Mouse (Mus musculus) intestine, embryonic 16.5 days (tissue): ENCODE measurements at regions not wholly inside any gene's neighbourhood (a gene's known extent, or its start where the extent isn't known, plus 50 kb on each side); places are given as distances from the start of the nearest gene placed in this dataset.

Source experiments
- ATAC-seq: fragments of 200-750 bp; cut with Nextera tagmentation; 2 replicates; pipeline ENCODE4 v1.8.0; 2017; ENCODE audit warnings: moderate TSS enrichment, moderate library complexity
- H3K27ac ChIP-seq: fragments of 300-500 bp; sonication (generic); 2 replicates; pipeline ENCODE4 v1.5.1; 2014; ENCODE audit warnings: mild to moderate bottlenecking, low read length
- H3K27me3 ChIP-seq: fragments of 300-500 bp; sonication (generic); replicated peaks from 2 replicates; pipeline ENCODE4 v1.6.1; 2014; ENCODE audit warnings: low read length, control low read depth, mixed read lengths; ENCODE audit not compliant: control insufficient read depth, insufficient read depth
- H3K36me3 ChIP-seq: fragments of 300-500 bp; sonication (generic); 2 replicates; pipeline ENCODE4 v1.6.1; 2014; ENCODE audit warnings: low read length, control low read depth; ENCODE audit not compliant: control insufficient read depth, insufficient read depth
- H3K4me1 ChIP-seq: fragments of 300-500 bp; sonication (generic); 2 replicates; pipeline ENCODE4 v1.6.1; 2014; ENCODE audit warnings: low read length, control low read depth, mixed read lengths; ENCODE audit not compliant: control insufficient read depth, insufficient read depth
- H3K4me2 ChIP-seq: fragments of 300-500 bp; sonication (generic); 2 replicates; pipeline ENCODE4 v1.6.1; 2014; ENCODE audit warnings: low read depth, low read length, control low read depth
- H3K4me3 ChIP-seq: fragments of 300-500 bp; sonication (generic); 2 replicates; pipeline ENCODE4 v1.5.1; 2014; ENCODE audit warnings: mild to moderate bottlenecking, low read length
- H3K9ac ChIP-seq: fragments of 300-500 bp; sonication (generic); 2 replicates; pipeline ENCODE4 v1.6.1; 2014; ENCODE audit warnings: low read depth, low read length
- H3K9me3 ChIP-seq: fragments of 300-500 bp; sonication (generic); 2 replicates; pipeline ENCODE4 v1.6.1; 2016; ENCODE audit warnings: low read length, control low read depth; ENCODE audit not compliant: control insufficient read depth
- WGBS: fragments of 180-500 bp; shearing (Covaris S2); extraction: QIAGEN DNeasy Blood & Tissue Kit; methylation state at CpG from one replicate; pipeline ENCODE4 v1.1.7; 2014; 5-methylcytosine and 5-hydroxymethylcytosine counted together

GRCm38 (mm10) chr7:136383296-136383695 lies 511.1 kb upstream of the Mgmt start:
- Histone ChIP-seq H3K4me2 (no peak overlapping the region), H3K9me3 (no peaks in the 10 kb centered on the region), H3K36me3 (no peaks in the 10 kb centered on the region), H3K9ac (no peak overlapping the region), H3K4me1 (no peaks in the 10 kb centered on the region), H3K4me3 (no peak overlapping the region), H3K27me3 (no peaks in the 10 kb centered on the region), H3K27ac (no peak overlapping the region)
- ATAC-seq = no peak
- 82% methylated on average over 2 of the region's 2 CpGs for WGBS

GRCm38 (mm10) chr7:136387736-136388135 lies 506.7 kb upstream of the Mgmt start:
- Histone ChIP-seq H3K4me2 (no peak overlapping the region), H3K4me1 (0 out of 2 replicates have a peak, but pooled peaks cover 4% of the 10 kb centered on the region), H3K9me3 (no peaks in the 10 kb centered on the region), H3K27me3 (no peaks in the 10 kb centered on the region), H3K36me3 (no peaks in the 10 kb centered on the region), H3K4me3 (no peak overlapping the region), H3K27ac (no peak overlapping the region), H3K9ac (no peak overlapping the region)
- no peak for ATAC-seq
- WGBS = 89% methylated on average over 4 of the region's 4 CpGs

- Histone ChIP-seq H3K4me2 (no peak overlapping the region), H3K9me3 (no peaks in the 10 kb centered on the region), H3K27ac (no peak overlapping the region), H3K36me3 (no peaks in the 10 kb centered on the region), H3K27me3 (no peaks in the 10 kb centered on the region), H3K4me1 (0 out of 2 replicates have a peak, but pooled peaks cover 4% of the 10 kb centered on the region), H3K4me3 (no peak overlapping the region), H3K9ac (no peak overlapping the region)
- 35% methylated on average over 8 of the region's 8 CpGs for WGBS
- no peak for ATAC-seq
Observed at GRCm38 (mm10) chr7:136390066-136390465, 504.3 kb upstream of the Mgmt start.

- no peak overlapping the region for H3K9ac ChIP-seq
- H3K27me3 ChIP-seq = no peaks in the 10 kb centered on the region
- no peak for ATAC-seq
- H3K4me3 ChIP-seq = no peak overlapping the region
- no peak overlapping the region for H3K27ac ChIP-seq
- H3K9me3 ChIP-seq = no peaks in the 10 kb centered on the region
- H3K36me3 ChIP-seq = no peaks in the 10 kb centered on the region
- H3K4me1 ChIP-seq = 0 out of 2 replicates have a peak, but pooled peaks cover 4% of the 10 kb centered on the region
- H3K4me2 ChIP-seq = no peak overlapping the region
- 86% methylated on average over 6 of the region's 6 CpGs for WGBS
Observed at GRCm38 (mm10) chr7:136393454-136393853, 501.0 kb upstream of the Mgmt start.

GRCm38 (mm10) chr7:136395838-136396237 lies 498.6 kb upstream of the Mgmt start:
- Histone ChIP-seq H3K9me3 (no peaks in the 10 kb centered on the region), H3K4me2 (no peak overlapping the region), H3K4me3 (no peak overlapping the region), H3K9ac (no peak overlapping the region), H3K27me3 (no peaks in the 10 kb centered on the region), H3K36me3 (no peaks in the 10 kb centered on the region), H3K27ac (no peak overlapping the region), H3K4me1 (no peaks in the 10 kb centered on the region)
- ATAC-seq = no peak
- 64% methylated on average over 2 of the region's 2 CpGs for WGBS

GRCm38 (mm10) chr7:136397101-136397500 lies 497.3 kb upstream of the Mgmt start:
- H3K4me1 ChIP-seq = no peaks in the 10 kb centered on the region
- WGBS = 87% methylated on average over 4 of the region's 4 CpGs
- H3K4me3 ChIP-seq = no peak overlapping the region
- H3K9ac ChIP-seq = no peak overlapping the region
- H3K4me2 ChIP-seq = no peak overlapping the region
- no peaks in the 10 kb centered on the region for H3K27me3 ChIP-seq
- H3K27ac ChIP-seq = no peak overlapping the region
- no peak for ATAC-seq
- no peaks in the 10 kb centered on the region for H3K36me3 ChIP-seq
- H3K9me3 ChIP-seq = no peaks in the 10 kb centered on the region

- Histone ChIP-seq H3K4me1 (no peaks in the 10 kb centered on the region), H3K9ac (no peak overlapping the region), H3K27ac (no peak overlapping the region), H3K27me3 (no peaks in the 10 kb centered on the region), H3K4me3 (no peak overlapping the region), H3K9me3 (no peaks in the 10 kb centered on the region), H3K4me2 (no peak overlapping the region), H3K36me3 (no peaks in the 10 kb centered on the region)
- no peak for ATAC-seq
- WGBS = 83% methylated on average over 8 of the region's 8 CpGs
Observed at GRCm38 (mm10) chr7:136402688-136403597, 491.5 kb upstream of the Mgmt start.

- no peak overlapping the region for H3K4me3 ChIP-seq
- 63% methylated on average over 8 of the region's 8 CpGs for WGBS
- ATAC-seq = no peak
- H3K27me3 ChIP-seq = no peaks in the 10 kb centered on the region
- no peaks in the 10 kb centered on the region for H3K4me1 ChIP-seq
- H3K36me3 ChIP-seq = no peaks in the 10 kb centered on the region
- H3K9me3 ChIP-seq = no peaks in the 10 kb centered on the region
- no peak overlapping the region for H3K4me2 ChIP-seq
- no peak overlapping the region for H3K27ac ChIP-seq
- H3K9ac ChIP-seq = no peak overlapping the region
Observed at GRCm38 (mm10) chr7:136405391-136405790, 489.0 kb upstream of the Mgmt start.

- ATAC-seq = no peak
- H3K27ac ChIP-seq = no peak overlapping the region
- no peaks in the 10 kb centered on the region for H3K27me3 ChIP-seq
- H3K4me3 ChIP-seq = no peak overlapping the region
- H3K9ac ChIP-seq = no peak overlapping the region
- WGBS = 58% methylated on average over 20 of the region's 20 CpGs
- H3K4me2 ChIP-seq = no peak overlapping the region
- no peaks in the 10 kb centered on the region for H3K4me1 ChIP-seq
- H3K9me3 ChIP-seq = no peaks in the 10 kb centered on the region
- no peaks in the 10 kb centered on the region for H3K36me3 ChIP-seq
Observed at GRCm38 (mm10) chr7:136406258-136407100, 487.9 kb upstream of the Mgmt start.
